Mouse (Mus musculus) frontal cortex, postnatal 14 days (tissue): ENCODE results near the gene Ackr4.

Source experiments
- DNase-seq, 2 experiments: peaks; one replicate each; pipeline ENCODE4 v3.0.0; 2022; ENCODE audit warnings: low spot score in 2 of 2

Gene Ackr4

DNA sequence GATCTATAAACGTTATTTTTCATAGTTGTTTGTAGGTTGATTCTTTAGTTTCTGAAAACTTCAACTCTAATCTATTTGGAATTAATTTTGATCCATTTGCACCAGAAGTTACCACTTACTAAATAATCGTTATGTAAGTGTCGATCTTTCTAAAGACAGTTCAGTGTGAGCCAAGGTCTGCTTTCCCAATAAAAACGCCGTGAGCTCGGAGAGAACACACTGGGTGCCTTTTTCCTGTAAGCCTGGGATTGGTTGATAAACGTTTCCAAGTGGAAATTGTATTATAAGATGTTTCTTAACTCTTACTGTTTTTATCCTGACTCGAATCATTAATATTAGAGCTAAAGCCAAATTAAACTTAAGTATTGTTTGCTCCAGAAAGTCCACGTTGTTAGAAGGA, 19.8 kb downstream of the Ackr4 start:
- DNase-seq: no peak

DNA sequence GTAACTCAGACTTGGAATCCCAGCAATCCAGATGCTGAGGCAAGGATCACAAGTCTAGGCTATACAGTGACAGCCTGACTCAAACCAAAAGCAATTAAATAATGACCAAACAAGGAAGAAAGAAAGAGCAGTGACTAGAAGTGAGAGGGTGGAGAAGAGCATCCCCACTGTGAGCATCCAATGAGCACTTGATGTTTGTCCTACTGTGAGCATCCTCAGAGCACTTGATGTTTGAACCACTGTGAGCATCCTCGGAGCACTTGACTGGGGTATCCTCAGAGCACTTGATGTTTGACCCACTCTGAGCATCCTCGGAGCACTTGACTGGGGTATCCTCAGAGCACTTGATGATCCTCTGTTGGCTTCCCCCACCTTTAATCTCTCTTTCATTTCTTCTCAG, 21.7 kb downstream of the Ackr4 start:
- no peak for DNase-seq

DNA sequence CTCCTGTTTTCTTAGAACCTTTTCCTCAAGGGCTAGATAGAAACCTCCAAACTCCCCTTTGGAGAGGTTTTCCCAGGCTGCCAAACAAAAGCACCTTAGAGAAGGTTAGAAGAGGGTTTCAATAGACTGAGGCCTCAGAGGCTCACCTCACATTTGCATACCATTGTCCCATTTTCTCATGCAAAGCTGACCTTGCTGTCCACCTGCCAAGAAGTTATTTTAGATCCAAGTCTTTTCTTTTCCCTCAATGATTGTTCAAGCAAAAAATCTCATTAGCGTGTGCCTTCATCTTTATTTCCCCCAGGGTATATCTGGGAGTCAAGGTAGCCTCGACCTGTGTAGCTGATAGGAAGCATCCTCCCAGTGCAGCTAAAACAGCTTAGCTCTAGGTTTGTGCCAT, 23.8 kb downstream of the Ackr4 start:
- DNase-seq: no peak

DNA sequence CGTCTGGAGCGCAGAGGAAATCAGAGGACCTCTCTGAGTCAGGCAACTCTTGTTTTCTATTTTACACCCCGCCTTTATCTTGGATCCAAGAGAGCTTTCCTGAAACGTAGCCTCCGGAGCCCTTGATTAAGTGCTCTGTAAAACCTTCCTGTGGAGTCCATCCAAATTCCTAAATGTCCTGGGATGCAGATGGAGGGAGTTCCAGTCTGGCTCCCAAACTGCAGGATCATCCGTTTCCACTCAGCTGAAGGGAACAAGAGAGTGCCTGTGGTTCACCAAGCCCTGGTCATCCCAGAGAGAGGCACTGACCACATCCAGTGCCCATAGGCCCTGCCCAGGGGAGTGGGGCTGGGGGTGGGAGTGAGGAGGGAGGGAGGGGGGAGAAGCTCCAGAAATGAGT, 24.4 kb downstream of the Ackr4 start:
- DNase-seq: no peak

DNA sequence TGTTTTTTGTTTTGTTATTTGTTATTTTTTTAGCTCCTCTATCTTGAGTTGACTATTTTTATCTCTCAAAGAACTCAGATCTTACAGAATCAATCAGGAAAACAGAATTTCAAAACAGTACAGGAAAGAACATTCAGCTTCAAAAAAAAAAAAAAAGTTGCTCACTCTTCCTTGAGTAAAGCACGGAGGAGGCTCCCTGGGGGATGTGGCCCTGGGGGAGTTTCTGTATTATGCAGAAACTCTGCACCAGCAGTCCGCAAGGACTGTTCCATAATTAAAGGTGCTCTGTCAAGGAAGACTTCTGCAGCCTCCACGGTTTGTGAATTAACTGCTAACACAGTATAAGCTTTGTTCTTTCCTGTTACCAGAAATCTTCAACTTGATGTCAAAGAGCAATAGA, 25.3 kb downstream of the Ackr4 start:
- DNase-seq: no peak

DNA sequence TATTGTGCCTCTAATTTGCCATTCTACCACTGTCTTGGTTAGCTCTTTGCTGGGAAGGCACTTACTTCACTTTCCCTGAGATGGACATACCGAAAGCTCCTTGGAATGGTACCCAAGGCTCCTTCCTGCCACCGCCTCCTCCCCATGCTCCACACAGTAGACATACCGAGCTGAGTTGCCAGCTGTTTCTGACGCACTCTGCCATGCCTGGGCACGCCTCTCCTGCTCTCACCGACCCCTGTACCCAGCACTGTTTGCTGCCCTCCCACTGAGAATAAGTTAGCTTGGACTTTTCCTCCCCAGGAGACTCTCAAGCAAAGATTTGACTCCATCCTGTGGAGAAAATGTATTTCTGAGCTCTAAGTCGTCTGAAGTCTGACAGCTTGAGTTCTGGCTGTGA, 25.9 kb downstream of the Ackr4 start:
- DNase-seq: no peak

DNA sequence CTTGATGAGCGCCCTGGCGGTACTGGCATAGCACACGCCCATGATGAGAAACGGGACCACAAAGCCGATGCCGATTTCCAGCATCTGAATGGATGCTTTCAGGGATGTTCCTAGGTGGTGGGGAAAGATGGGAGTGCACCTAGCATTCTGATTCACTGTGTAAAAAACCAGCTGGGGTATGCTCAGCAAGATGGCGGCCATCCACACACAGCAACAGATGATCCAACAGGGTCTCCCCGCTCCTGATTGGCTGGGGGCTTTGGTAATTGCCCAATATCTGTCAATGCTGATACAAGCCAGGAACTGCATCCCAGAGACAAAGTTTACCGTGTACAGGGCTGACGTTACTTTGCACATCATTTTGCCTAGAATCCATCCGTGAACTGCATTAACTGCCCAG, 27.7 kb downstream of the Ackr4 start:
- no peak for DNase-seq

DNA sequence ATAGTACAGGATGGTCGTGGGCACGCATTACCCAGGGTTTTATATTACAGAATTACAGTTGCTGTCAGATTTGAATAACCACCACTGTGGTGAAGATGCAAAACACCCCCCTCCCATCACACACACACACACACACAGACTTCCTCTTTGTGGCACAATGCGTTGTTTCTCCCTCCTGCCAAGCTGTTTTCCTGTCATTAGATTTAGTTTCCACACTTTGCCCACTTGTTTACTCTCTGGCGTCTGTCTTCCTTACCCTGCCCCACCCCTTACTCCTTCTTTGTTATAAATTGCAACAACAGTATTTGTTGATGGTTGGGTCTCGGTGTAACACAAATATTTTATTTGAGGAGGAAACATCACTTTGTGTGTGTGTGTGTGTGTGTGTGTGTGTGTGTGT, 28.5 kb downstream of the Ackr4 start:
- DNase-seq: no peak

DNA sequence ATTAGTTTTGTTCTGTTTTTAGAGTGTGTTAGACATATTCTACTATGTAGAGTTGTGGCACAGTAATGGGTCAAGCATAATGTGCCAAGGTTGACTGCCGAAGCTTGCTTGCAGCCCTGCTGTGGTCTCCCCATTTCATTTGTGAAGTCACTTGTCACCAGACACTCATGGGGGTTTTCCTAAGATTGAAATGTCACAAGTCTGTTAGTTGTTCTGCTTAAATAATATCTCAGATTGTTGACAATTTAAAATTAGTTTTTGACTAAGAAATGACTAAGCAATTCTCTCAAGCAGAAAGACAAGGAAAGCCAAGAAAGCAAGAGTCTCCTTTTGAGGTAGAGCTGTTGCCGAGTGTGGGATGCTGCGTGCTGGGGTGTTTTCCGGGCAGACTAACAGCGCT, 33.8 kb downstream of the Ackr4 start:
- no peak for DNase-seq

DNA sequence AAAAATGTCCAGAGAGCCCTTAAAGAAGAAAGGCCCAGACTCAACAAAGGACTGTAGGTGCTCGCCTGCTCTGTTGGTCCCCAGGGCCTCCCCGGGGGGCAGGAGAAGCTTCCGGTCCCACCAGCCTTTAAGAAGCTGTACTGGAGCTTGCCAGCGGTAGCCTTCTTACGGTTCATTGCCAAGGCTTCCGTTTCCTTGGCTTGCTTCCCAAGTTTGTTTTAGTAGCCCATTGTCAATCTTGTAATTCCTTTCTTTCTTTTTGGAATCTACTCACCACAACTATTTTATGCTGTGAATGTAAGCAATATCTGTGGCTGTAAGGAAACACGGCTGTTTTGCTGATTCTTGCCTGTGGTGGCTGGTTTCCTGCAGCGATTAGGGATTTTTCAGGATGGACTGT, 38.2 kb downstream of the Ackr4 start:
- no peak for DNase-seq

DNA sequence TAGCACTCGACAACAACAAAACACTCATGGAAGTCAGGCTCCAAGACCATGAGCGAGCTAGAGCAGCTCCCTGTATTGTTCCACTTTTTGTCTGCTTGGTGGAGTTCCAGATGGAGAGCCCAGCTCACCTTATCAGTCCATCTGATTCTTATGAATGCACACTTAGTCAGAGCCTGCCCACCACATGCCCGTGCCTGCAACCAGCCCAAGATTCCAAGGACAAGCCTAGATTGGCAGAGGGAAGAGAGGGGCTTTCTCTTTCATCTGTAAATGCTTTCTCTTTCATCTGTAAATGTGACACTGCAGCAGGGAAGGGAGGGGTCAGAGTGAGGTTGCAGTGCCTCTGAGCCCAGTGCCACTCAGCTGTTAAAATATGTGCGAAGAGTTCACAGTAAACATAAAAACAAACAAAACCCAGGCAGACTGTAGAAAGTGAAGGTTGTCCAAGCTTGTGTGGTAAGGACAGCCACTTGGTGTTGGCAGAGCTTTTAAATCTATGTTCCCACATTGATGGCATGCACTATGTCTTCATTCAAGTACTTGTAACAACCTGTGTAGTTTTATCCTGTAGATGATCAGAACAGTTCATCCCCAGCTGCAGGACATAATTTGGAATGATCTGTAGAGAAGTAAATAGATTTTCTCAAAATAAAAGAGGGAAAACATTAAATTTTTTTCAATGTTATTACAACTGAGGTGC, 40.9 kb downstream of the Ackr4 start:
- no peak for DNase-seq

DNA sequence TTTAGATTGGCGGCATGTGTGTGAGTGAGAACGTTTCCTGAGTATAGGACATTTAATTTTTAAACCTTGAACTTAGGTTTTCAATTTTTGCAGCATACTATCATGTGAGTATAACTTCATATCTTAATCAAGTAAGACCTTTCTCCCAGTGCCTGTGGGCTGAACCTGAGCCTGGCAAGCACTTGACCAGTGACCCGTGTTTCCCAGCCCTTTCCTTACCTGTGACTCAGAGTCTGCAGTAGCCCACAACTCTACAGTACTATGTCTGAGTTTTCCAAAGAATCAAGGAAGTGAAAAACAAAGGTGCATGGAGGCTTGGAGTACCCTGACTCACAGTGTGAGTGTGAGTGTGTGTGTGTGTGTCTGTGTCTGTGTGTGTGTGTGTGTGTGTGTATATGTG, 46.7 kb downstream of the Ackr4 start:
- no peak for DNase-seq

DNA sequence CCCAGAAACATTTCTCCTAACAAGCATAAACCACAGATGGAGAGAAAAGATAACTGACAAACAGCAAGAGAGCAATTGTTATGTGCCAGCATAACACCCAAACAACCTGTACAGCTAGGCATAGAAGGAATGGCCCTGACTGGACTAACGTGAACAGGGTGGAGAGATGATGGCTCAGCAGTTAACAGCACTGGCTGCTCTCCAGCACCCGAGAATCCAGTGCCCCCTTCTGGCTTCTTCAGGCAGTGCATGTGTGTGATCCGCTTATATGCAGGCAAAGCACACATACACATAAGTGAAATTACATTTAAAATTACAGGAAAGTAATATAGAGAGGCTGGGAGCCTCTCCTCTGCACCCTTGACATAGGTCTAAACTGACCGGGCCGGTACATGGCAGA, 47.4 kb downstream of the Ackr4 start:
- DNase-seq: peak in 1 of 2 experiments; percentile 20

DNA sequence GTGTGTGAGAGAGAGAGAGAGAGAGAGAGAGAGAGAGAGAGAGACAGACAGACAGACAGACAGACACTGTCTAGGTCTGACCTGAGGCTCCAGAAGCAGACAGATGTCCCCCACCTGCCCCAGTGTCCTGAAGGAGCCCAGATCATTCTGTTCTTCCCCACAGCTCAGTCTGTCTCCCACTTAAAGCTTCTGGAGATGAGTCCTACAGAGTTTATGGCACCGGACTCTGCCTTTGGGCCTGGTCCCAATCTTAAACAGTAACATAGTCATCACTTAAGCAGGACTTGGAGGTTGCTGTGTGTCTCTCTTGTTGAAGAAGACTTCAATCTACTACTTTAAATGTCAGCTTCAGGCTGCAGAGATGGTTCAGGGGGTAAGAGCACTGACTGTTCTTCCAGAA, 48.0 kb downstream of the Ackr4 start:
- no peak for DNase-seq

DNA sequence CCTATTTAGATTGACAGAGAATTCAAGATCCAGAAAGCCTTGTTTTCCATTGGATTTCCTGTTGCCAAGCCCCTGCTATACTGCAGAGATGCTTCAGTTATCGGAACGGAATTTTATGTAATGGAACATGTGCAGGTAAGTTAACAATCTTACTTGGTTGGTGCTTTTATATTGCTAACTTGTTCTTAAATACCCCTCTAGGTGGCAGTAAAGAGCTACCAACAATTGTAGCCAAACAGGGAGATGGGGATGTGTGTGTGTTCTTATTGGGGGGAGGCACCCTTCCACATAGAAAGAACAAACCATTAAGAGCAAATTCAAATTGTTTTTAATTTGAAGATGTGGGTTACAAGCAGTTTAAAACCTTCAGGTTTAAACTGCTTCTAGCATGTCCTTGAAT, 50.9 kb downstream of the Ackr4 start:
- no peak for DNase-seq

DNA sequence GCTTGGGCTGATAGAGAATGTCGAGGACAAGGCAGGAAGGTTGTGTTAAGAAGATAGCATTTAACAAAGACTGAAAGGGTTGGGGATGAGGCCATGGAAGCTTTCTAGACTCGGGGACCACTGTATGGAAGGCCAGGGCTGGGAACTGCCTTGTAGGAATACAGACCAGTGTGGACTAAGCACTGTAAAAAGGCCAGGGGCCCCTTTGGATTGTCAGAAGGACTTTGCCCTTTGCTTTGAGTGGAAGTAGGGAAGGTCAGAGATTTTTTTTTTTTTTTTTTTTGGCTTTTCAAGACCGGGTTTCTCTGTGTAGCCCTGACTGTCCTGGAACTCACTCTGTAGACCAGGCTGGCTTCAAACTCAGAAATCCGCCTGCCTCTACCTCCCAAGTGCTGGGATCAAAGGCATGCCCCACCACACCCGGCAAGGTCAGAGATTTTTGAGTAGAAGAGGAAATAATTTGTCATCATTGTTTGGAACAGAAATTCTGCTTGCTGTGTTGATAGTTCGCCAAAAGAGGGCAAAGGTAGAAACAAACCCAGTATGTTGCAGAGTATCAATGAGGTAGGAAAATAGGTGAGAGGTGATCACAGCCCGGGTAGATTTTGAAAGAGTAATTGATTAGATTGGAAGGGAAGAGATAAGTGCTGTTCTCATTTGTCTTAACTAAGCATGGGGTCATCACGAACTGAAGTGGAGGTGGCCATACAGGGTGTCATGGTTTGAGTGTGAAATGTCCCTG, 55.7 kb downstream of the Ackr4 start:
- no peak for DNase-seq

DNA sequence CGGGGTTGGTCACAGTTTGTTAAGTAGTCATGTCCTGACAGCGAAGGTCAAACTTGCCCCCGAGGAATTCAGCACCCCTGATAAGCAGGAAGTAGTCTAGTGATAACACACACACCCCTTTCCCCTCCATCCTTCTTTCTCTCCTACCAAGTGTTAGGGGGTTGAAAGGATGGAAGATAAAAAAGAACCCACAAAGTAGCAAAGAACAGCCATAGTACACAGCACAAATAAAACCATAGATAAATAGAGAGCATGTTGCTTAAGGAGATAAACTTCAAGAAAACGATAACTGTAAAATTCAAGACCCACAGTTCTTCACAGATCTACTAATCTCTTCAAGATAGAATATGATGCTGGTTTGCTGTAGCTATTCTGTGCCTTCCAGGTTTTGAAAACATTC, 56.5 kb downstream of the Ackr4 start:
- DNase-seq: no peak

DNA sequence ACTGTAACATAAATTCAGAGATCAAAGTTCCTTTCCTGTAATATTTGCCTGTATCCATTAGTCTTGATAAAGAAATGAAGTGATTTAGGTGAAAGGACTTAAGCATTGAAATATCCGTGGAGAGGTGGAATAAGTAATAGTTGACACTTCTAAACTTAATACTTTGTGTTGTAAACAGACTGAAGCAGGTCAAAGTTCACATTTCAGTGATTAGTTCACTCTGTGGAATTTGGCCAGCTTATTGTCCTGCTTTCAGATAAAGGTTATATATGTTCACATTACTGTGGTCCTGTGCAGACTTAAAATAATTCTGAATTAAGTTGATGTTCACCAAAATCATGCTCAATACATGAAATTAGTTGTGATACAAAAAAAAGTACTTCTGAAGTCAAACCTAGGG, 62.2 kb downstream of the Ackr4 start:
- no peak for DNase-seq

DNA sequence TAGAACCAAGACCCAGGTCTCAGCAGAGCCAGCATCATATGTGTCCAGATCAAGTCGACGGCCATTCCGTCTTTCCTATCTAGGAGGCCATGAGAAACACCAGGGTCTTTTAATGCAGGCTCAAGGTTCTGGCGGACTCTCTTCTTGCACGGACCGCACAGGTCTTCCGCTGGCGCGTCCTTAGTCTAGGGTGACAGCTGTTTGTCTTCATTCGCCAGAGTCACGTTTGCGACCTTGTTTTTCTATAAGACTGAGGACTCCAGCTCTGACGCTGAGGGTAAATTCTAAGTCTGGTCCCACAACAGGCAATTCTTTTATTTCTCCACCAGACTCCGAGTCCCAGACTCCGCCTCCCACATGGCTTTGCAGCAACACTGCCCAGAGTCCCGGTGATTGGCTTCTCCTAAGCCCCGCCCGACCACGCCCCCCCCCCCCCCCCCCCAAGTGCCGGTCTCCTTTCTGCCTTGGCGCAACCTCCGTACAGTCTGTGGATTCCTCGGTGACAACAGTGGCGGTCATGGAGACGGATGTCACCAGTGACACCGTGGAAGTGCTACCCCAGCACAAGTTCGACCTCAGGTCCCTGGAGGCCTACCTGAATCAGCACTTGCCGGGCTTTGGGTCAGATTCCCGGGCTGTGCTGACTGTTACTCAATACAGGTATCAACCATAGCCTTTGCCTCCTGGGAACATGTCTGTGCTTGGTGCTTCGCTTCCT, 63.3 kb downstream of the Ackr4 start, which contains the start of gene Acad11:
TSS of gene Acad11 (plus strand) at position 134 of the 718 bp plus-strand sequence.
- peak; percentile 79 to 83 for DNase-seq

DNA sequence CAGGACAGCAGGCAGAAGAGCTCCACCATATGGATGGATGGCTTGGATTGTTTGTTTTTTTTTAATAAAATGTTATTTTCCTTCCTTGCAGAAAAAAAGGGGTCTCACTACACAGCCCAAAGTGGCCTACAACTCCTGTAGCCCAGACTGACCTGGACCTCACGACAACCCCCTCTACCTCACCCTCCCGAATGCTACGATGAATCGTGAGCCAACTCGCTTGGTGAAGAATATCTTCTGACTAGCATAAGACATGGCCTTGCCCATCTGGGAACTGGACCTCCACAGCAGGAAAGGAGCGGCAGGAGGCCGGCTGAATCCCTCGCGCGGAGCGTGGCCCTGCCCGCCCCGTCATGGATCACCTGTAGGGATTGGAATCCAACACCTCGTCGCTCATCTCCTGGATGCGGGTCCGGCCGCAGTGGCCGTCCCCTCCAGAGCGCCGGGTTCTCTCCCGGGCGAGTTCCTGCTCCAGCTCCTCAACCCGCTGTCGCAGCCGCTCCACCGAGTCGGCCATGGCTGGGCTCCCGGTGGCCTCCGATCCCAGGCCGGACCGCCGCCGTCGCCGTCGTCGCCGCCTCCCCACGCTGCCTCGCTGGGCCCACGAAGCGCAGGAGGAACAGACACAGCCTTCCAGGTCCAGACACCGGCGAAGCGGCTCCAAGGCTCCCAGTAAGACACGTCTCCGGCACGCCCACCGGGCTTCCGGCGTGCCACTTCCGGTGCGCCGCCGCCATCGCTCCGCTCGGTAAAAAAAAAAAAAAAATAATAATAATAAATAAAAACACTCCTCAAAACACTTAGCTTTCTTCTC, 64.1 kb downstream of the Ackr4 start, which contains the start of gene Uba5:
TSS of gene Uba5 (minus strand) at position 705 of the 814 bp plus-strand sequence.
- peak; percentile 7 to 55 for DNase-seq

DNA sequence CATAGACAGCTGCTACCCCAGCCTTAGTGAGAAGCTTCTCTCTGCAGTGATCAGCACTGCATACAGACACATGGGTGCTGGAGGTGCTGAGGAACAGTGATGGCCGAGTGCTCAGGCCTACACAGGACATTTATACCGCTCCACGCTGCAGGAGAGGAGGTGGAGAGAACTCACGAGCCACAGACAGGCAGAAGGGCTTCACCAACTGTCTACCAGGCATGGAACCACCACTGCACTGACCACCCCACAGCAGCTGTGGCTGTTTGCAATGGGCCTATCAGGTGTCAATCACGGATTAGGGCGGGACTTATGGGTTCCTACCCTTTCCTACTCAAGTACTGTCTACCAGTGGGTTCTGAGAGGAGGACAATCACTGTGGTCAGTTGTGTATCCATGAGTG, 75.7 kb downstream of the Ackr4 start:
- DNase-seq: no peak

DNA sequence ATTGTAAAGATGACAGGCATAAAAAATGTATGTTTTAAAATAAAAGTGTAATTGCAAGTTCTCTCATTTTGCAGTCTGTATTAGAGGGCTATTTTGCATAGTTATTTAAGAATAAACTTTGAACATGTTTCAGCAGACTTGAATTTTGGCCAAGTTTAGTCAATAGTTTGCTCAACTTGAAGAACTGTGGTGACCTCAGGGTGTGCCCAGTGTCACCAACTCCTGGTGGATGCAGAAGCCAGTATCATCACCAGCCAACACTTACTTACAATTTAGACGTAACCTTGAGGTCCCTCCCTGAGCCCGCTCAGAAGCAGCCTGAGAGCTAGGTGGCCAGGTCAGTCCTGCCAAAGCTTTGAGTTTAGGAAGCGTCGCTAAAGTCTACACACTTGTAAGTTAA, 83.1 kb downstream of the Ackr4 start:
- no peak for DNase-seq
